Mouse (Mus musculus) cerebellum, postnatal 10 days (tissue): ENCODE measurements at regions not wholly inside any gene's neighbourhood (a gene's known extent, or its start where the extent isn't known, plus 50 kb on each side); places are given as distances from the start of the nearest gene placed in this dataset.
A peak's percentile ranks its signal among the peaks of the same experiment; 100 is the strongest.

Experiments
- DNase-seq, 2 experiments: peaks; one replicate each; pipeline ENCODE4 v3.0.0; 2021; ENCODE audit warnings: mixed read lengths in 2 of 2

- peak in 1 of 2 experiments; percentile 0 for DNase-seq
Measured at GRCm38 (mm10) chr6:59968701-59969100, 542.6 kb upstream of the Gprin3 start.

- DNase-seq = no peak
Measured at GRCm38 (mm10) chr6:59968222-59968621, 542.1 kb upstream of the Gprin3 start.

- DNase-seq = no peak
Measured at GRCm38 (mm10) chr6:59935046-59935445, 509.0 kb upstream of the Gprin3 start.

- DNase-seq = no peak
Measured at GRCm38 (mm10) chr6:59899808-59900207, 473.7 kb upstream of the Gprin3 start.
